Mouse (Mus musculus): ENCODE data around the gene Srpx2. TPM values are rescaled to one million over a fixed set of nuclear protein-coding genes. Genes with fewer than 3 reads are reported as not detected.

The Srpx2 gene
- polyA plus RNA-seq, 1 experiment from 2014 or later = 1.4 TPM

DNA sequence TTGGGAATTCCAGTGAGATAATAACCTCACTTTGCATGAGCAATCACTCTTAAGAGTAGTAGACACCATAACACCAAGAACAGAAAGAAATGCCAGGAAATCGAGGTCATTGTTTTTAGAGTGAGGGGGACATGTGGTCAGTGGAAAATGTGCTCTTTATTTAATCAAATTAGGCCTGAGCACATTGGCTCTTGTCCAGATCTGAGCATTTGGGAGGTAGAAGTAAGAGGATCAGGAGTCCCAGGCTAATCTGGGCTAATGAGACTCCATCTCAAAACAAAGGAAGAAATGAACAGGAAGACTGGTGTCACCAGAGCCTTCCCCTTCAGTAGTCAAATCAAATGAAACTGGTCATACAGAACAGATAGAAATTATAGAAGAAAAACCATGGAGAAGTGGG, 31.3 kb downstream of the Srpx2 start:
- Histone ChIP-seq H3K9ac (no peak overlapping the region), H3K36me3 (no peaks in the 10 kb centered on the region), H3K4me2 (no peak overlapping the region), H3K27ac (replicated peaks) (no peak overlapping the region), H3K9me3 (no peaks in the 10 kb centered on the region), H3K27me3 (no peaks in the 10 kb centered on the region), H3K4me1 (replicated peaks) (no peaks in the 10 kb centered on the region), H3K4me3 (no peak overlapping the region)
- 55% methylated on average over 1 of the region's 1 CpGs for WGBS
- ATAC-seq (ENCODE audit: low FRiP score, low read depth) = no peak

DNA sequence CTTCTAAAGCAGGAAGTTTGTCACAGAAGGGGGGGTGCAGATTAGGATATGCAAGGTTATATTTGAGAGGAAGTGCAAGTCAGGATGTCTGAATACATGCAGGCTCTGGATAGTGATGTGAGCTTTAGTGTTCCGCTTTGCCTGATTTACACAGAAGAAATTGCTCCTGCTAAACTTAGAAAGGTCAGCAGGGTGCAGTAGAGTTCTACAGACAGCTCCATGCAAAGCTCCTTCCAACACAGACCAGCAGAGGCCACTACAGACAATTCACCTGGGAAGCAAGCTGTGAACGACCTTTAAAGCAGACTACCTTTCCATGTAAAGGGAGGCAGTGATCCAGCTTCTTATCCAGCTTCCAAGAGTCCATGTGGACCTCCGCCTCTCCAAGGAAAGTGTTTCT, 39.2 kb downstream of the Srpx2 start:
- 34% methylated on average over 3 of the region's 3 CpGs for WGBS
- H3K27ac ChIP-seq (replicated peaks) = no peak overlapping the region
- no peak overlapping the region for H3K4me3 ChIP-seq
- ATAC-seq (ENCODE audit: low FRiP score, low read depth) = peak; percentile 86
- H3K9ac ChIP-seq = no peak overlapping the region
- H3K36me3 ChIP-seq = no peaks in the 10 kb centered on the region
- no peaks in the 10 kb centered on the region for H3K4me1 ChIP-seq (replicated peaks)
- no peak overlapping the region for H3K4me2 ChIP-seq
- no peaks in the 10 kb centered on the region for H3K27me3 ChIP-seq
- no peaks in the 10 kb centered on the region for H3K9me3 ChIP-seq

DNA sequence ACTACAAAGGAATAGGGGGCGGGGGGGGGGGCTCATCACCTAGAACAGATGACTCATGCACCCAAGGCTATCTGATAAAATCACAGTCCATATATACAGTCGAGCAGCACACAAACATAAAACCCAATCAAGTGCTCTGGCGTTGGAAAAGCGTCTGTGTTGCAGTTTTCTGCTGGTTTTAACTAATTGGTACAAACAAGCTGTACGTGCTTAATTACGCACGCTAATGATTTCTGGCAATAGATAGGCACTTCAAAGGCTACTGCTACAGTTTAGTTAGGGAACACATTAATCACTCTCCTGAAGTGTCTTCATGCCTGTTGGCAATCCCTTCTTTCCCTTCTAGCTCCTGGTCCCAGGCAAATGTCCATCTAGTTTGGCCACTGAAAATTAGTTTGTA, 46.4 kb downstream of the Srpx2 start:
- H3K27me3 ChIP-seq = no peaks in the 10 kb centered on the region
- no peaks in the 10 kb centered on the region for H3K36me3 ChIP-seq
- no peak overlapping the region for H3K4me2 ChIP-seq
- 68% methylated on average over 7 of the region's 7 CpGs for WGBS
- no peak overlapping the region for H3K27ac ChIP-seq (replicated peaks)
- ATAC-seq (ENCODE audit: low FRiP score, low read depth) = no peak
- no peaks in the 10 kb centered on the region for H3K9me3 ChIP-seq
- no peak overlapping the region for H3K4me3 ChIP-seq
- H3K4me1 ChIP-seq (replicated peaks) = no peaks in the 10 kb centered on the region
- no peak overlapping the region for H3K9ac ChIP-seq

DNA sequence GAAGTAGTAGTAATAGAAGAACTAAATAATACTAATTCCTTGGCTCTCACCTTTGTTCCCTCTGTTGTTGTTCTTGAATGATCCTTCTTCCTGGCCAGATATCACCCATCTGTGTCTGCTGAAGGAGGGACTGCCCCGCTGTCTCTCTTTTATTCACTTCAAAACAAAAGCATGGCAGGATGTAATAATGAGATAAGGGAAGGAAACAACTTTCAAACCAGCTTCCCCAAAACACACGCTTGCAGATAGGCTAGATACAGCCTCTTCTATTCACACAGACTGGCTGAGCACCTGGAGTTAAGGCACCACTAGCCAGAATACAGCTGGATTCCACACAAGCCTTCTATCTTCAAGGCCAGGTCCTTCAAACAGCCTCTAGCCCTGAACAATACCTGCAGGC, 52.4 kb downstream of the Srpx2 start:
- Histone ChIP-seq H3K9me3 (no peaks in the 10 kb centered on the region), H3K4me1 (replicated peaks) (no peaks in the 10 kb centered on the region), H3K9ac (no peak overlapping the region), H3K27me3 (0 out of 2 replicates have a peak, but pooled peaks cover 2% of the 10 kb centered on the region), H3K36me3 (no peaks in the 10 kb centered on the region), H3K27ac (replicated peaks) (no peak overlapping the region), H3K4me2 (no peak overlapping the region), H3K4me3 (no peak overlapping the region)
- ATAC-seq (ENCODE audit: low FRiP score, low read depth) = no peak
- WGBS = 63% methylated on average over 2 of the region's 2 CpGs

DNA sequence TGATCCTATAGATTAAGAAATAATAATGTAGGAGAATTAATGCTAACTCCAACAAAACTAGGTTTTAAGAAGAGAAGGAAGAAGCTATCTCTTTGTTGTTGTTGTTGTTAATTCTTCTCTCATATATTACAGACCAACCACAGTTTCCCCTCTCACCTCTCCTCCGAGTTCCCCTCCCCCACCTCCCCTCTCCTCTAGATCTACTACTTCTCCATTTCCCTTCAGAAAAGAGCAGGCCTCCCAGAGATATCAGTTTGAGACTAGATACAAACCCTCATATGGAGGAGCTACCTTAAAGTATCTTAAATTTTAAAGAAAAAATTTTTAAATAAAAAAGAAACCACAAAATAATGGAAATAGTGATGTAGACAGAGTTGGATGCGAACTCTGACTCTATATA, 56.4 kb downstream of the Srpx2 start:
- H3K27ac ChIP-seq (replicated peaks) = no peak overlapping the region
- H3K27me3 ChIP-seq = 0 out of 2 replicates have a peak, but pooled peaks cover 5% of the 10 kb centered on the region
- H3K4me2 ChIP-seq = no peak overlapping the region
- H3K4me1 ChIP-seq (replicated peaks) = no peaks in the 10 kb centered on the region
- ATAC-seq (ENCODE audit: low FRiP score, low read depth) = no peak
- H3K9ac ChIP-seq = no peak overlapping the region
- H3K9me3 ChIP-seq = no peaks in the 10 kb centered on the region
- no peak overlapping the region for H3K4me3 ChIP-seq
- 74% methylated on average over 2 of the region's 2 CpGs for WGBS
- no peaks in the 10 kb centered on the region for H3K36me3 ChIP-seq

DNA sequence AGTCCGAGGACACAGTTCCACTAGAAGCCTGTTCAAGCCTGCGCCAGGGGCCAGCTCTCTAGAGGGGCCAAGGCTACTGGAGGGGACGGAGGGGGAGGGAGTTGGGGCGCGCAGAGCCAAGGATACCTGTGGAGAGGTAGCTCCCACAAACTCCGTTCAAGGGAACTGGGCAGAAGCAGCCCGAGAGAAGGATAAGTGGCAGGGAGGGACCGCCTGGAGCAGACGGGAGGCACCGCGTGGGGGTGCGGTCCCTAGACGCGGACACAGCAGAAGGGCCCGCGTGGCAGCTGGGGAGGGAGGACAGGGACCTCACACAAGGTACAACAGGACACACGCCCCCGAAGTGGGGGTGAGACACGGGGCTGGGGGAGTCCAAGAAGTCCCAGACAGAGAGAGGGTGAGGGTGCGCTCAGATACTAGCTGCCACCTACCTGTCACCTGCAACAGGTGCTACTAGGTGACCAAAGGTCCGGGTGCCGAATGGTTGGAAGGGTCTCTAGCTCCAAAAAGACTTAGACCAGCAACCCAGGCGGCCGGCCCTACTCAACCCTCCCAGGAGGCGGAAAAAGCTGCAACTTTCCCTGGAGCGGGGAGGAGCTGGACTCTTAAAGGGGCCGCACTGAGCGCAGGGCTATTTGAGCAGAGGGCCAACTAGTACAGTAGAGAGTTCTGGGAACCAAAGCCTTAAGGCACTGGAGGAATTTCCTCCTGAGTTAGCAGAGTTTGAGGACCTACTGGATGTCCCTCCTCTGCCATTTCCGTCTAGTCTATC, 73.2 kb downstream of the Srpx2 start, which contains the start of gene Sytl4:
Gene Sytl4, minus strand, starts transcription at position 582 of the 772 bp plus-strand sequence.
- H3K4me2 ChIP-seq = peak within 1 kb of the TSS; percentile 64
- H3K9ac ChIP-seq = no peak within 1 kb of the TSS
- 19% methylated on average over 29 of the region's 29 CpGs for WGBS
- no peaks in the 10 kb centered on the region for H3K9me3 ChIP-seq
- no peak within 1 kb of the TSS for H3K27ac ChIP-seq (replicated peaks)
- peak within 1 kb of the TSS; percentile 37 for H3K4me3 ChIP-seq
- H3K4me1 ChIP-seq (replicated peaks) = 0 out of 2 replicates have a peak, but pooled peaks cover 4% of the 10 kb centered on the region
- H3K27me3 ChIP-seq = peaks cover 7% of the 10 kb centered on the region; the same call in 1 of the 2 replicates
- no peak for ATAC-seq (ENCODE audit: low FRiP score, low read depth)
- H3K36me3 ChIP-seq = no peaks in the 10 kb centered on the region

Other genes starting within 250 kb of the Srpx2 start
- 17.0 and 17.3 TPM in 2 replicates for gene Pcdh19, start 219.4 kb upstream of the Srpx2 start, polyA plus RNA-seq (2015; fragmentation: Nextera tagmentation; extraction: Ambion mirVana)
- 0.85 and 1.2 TPM in 2 replicates for gene Tnmd, start 57.4 kb upstream of the Srpx2 start, polyA plus RNA-seq (2015; fragmentation: Nextera tagmentation; extraction: Ambion mirVana)
- 262 and 265 TPM in 2 replicates for gene Tspan6, start 10.0 kb upstream of the Srpx2 start, polyA plus RNA-seq (2015; fragmentation: Nextera tagmentation; extraction: Ambion mirVana)
- 0.88 and 0.99 TPM in 2 replicates for gene Sytl4, start 73.4 kb downstream of the Srpx2 start, polyA plus RNA-seq (2015; fragmentation: Nextera tagmentation; extraction: Ambion mirVana)
- gene Cstf2, start 150.8 kb downstream of the Srpx2 start, polyA plus RNA-seq (2015; fragmentation: Nextera tagmentation; extraction: Ambion mirVana) = 63.2 and 68.4 TPM in 2 replicates